Mouse (Mus musculus): ENCODE measurements around the gene Otor. TPM values are rescaled to one million over a fixed set of nuclear protein-coding genes. Genes with fewer than 3 reads are reported as not detected.
A peak's percentile ranks its signal among the peaks of the same experiment; 100 is the strongest.

The Otor gene
- polyA plus RNA-seq, 2 experiments, result 5.6 to 7.7 TPM

- Histone ChIP-seq H3K4me1 (ENCODE audit: control insufficient read depth, insufficient read depth, low read length) (no peaks in the 10 kb centered on the region), H3K4me2 (replicated peaks; ENCODE audit: low read depth, low read length, severe bottlenecking) (no peak overlapping the region), H3K9ac (ENCODE audit: low read depth, low read length, severe bottlenecking) (no peak overlapping the region), H3K27ac (replicated peaks; ENCODE audit: low read depth, low read length) (no peak overlapping the region), H3K4me3 (replicated peaks; ENCODE audit: low read length) (no peak overlapping the region), H3K27me3 (ENCODE audit: control insufficient read depth, insufficient read depth, low read length) (no peaks in the 10 kb centered on the region), H3K9me3 (ENCODE audit: control insufficient read depth, low read length) (peaks cover 5% of the 10 kb centered on the region; the same call in 1 of the 2 replicates), H3K36me3 (ENCODE audit: control insufficient read depth, insufficient read depth, low read length) (no peaks in the 10 kb centered on the region)
- 19% methylated on average over 6 of the region's 6 CpGs for WGBS
- DNase-seq (ENCODE audit: low spot score), result peak; percentile 76
- ATAC-seq (ENCODE audit: low FRiP score, low read depth), result peak; percentile 77
- no peak for TF ChIP-seq POLR2A (IDR thresholded peaks at IDR 0.05; ENCODE audit: borderline replicate concordance, extremely low read depth, insufficient read depth, insufficient read length)
These were observed 15.5 kb downstream of the Otor start for GRCm38 (mm10) chr2:143093726-143094125.

- H3K9ac ChIP-seq (ENCODE audit: low read depth, low read length, severe bottlenecking), result no peak overlapping the region
- DNase-seq (ENCODE audit: low spot score) (no peak), ATAC-seq (ENCODE audit: low FRiP score, low read depth) (no peak)
- no peak for TF ChIP-seq POLR2A (IDR thresholded peaks at IDR 0.05; ENCODE audit: borderline replicate concordance, extremely low read depth, insufficient read depth, insufficient read length)
- no peak overlapping the region for H3K4me3 ChIP-seq (replicated peaks; ENCODE audit: low read length)
- no peaks in the 10 kb centered on the region for H3K36me3 ChIP-seq (ENCODE audit: control insufficient read depth, insufficient read depth, low read length)
- 55% methylated on average over 6 of the region's 6 CpGs for WGBS
- no peak overlapping the region for H3K27ac ChIP-seq (replicated peaks; ENCODE audit: low read depth, low read length)
- peaks cover 5% of the 10 kb centered on the region; the same call in 1 of the 2 replicates for H3K9me3 ChIP-seq (ENCODE audit: control insufficient read depth, low read length)
- no peaks in the 10 kb centered on the region for H3K27me3 ChIP-seq (ENCODE audit: control insufficient read depth, insufficient read depth, low read length)
- H3K4me2 ChIP-seq (replicated peaks; ENCODE audit: low read depth, low read length, severe bottlenecking), result no peak overlapping the region
- H3K4me1 ChIP-seq (ENCODE audit: control insufficient read depth, insufficient read depth, low read length), result peaks cover 6% of the 10 kb centered on the region
These were observed 16.5 kb downstream of the Otor start for GRCm38 (mm10) chr2:143094761-143095160.

GRCm38 (mm10) chr2:143097170-143097569 is 18.9 kb downstream of the Otor start:
- Histone ChIP-seq H3K9me3 (ENCODE audit: control insufficient read depth, low read length) (peaks cover 5% of the 10 kb centered on the region; the same call in 1 of the 2 replicates), H3K9ac (ENCODE audit: low read depth, low read length, severe bottlenecking) (no peak overlapping the region), H3K4me1 (ENCODE audit: control insufficient read depth, insufficient read depth, low read length) (peaks cover 10% of the 10 kb centered on the region), H3K4me2 (replicated peaks; ENCODE audit: low read depth, low read length, severe bottlenecking) (no peak overlapping the region), H3K27ac (replicated peaks; ENCODE audit: low read depth, low read length) (no peak overlapping the region), H3K36me3 (ENCODE audit: control insufficient read depth, insufficient read depth, low read length) (no peaks in the 10 kb centered on the region), H3K4me3 (replicated peaks; ENCODE audit: low read length) (no peak overlapping the region), H3K27me3 (ENCODE audit: control insufficient read depth, insufficient read depth, low read length) (no peaks in the 10 kb centered on the region)
- ATAC-seq (ENCODE audit: low FRiP score, low read depth) (no peak), DNase-seq (ENCODE audit: low spot score) (no peak)
- WGBS, result 78% methylated on average over 1 of the region's 1 CpGs
- no peak for TF ChIP-seq POLR2A (IDR thresholded peaks at IDR 0.05; ENCODE audit: borderline replicate concordance, extremely low read depth, insufficient read depth, insufficient read length)

GRCm38 (mm10) chr2:143113859-143114258 is 35.6 kb downstream of the Otor start:
- DNase-seq (ENCODE audit: low spot score) (peak; percentile 79), ATAC-seq (ENCODE audit: low FRiP score, low read depth) (no peak)
- Histone ChIP-seq H3K4me3 (replicated peaks; ENCODE audit: low read length) (no peak overlapping the region), H3K4me2 (replicated peaks; ENCODE audit: low read depth, low read length, severe bottlenecking) (no peak overlapping the region), H3K36me3 (ENCODE audit: control insufficient read depth, insufficient read depth, low read length) (no peaks in the 10 kb centered on the region), H3K27me3 (ENCODE audit: control insufficient read depth, insufficient read depth, low read length) (no peaks in the 10 kb centered on the region), H3K4me1 (ENCODE audit: control insufficient read depth, insufficient read depth, low read length) (no peaks in the 10 kb centered on the region), H3K27ac (replicated peaks; ENCODE audit: low read depth, low read length) (no peak overlapping the region), H3K9ac (ENCODE audit: low read depth, low read length, severe bottlenecking) (no peak overlapping the region), H3K9me3 (ENCODE audit: control insufficient read depth, low read length) (no peaks in the 10 kb centered on the region)
- no peak for TF ChIP-seq POLR2A (IDR thresholded peaks at IDR 0.05; ENCODE audit: borderline replicate concordance, extremely low read depth, insufficient read depth, insufficient read length)
- WGBS, result 95% methylated on average over 1 of the region's 1 CpGs

GRCm38 (mm10) chr2:143114716-143115115 is 36.4 kb downstream of the Otor start:
- WGBS, result 75% methylated on average over 4 of the region's 4 CpGs
- no peak overlapping the region for H3K27ac ChIP-seq (replicated peaks; ENCODE audit: low read depth, low read length)
- no peaks in the 10 kb centered on the region for H3K4me1 ChIP-seq (ENCODE audit: control insufficient read depth, insufficient read depth, low read length)
- no peak overlapping the region for H3K4me2 ChIP-seq (replicated peaks; ENCODE audit: low read depth, low read length, severe bottlenecking)
- no peak overlapping the region for H3K4me3 ChIP-seq (replicated peaks; ENCODE audit: low read length)
- no peak for TF ChIP-seq POLR2A (IDR thresholded peaks at IDR 0.05; ENCODE audit: borderline replicate concordance, extremely low read depth, insufficient read depth, insufficient read length)
- H3K36me3 ChIP-seq (ENCODE audit: control insufficient read depth, insufficient read depth, low read length), result no peaks in the 10 kb centered on the region
- DNase-seq (ENCODE audit: low spot score) (no peak), ATAC-seq (ENCODE audit: low FRiP score, low read depth) (no peak)
- H3K27me3 ChIP-seq (ENCODE audit: control insufficient read depth, insufficient read depth, low read length), result no peaks in the 10 kb centered on the region
- no peak overlapping the region for H3K9ac ChIP-seq (ENCODE audit: low read depth, low read length, severe bottlenecking)
- no peaks in the 10 kb centered on the region for H3K9me3 ChIP-seq (ENCODE audit: control insufficient read depth, low read length)

GRCm38 (mm10) chr2:143117453-143117852 is 39.2 kb downstream of the Otor start:
- H3K9ac ChIP-seq (ENCODE audit: low read depth, low read length, severe bottlenecking), result no peak overlapping the region

More at GRCm38 (mm10) chr2:143117453-143117852, 39.2 kb downstream of the Otor start:
- WGBS, result 65% methylated on average over 3 of the region's 3 CpGs
- Histone ChIP-seq H3K4me2 (replicated peaks; ENCODE audit: low read depth, low read length, severe bottlenecking) (no peak overlapping the region), H3K27ac (replicated peaks; ENCODE audit: low read depth, low read length) (no peak overlapping the region), H3K36me3 (ENCODE audit: control insufficient read depth, insufficient read depth, low read length) (no peaks in the 10 kb centered on the region), H3K4me1 (ENCODE audit: control insufficient read depth, insufficient read depth, low read length) (no peaks in the 10 kb centered on the region), H3K4me3 (replicated peaks; ENCODE audit: low read length) (no peak overlapping the region), H3K27me3 (ENCODE audit: control insufficient read depth, insufficient read depth, low read length) (no peaks in the 10 kb centered on the region), H3K9me3 (ENCODE audit: control insufficient read depth, low read length) (no peaks in the 10 kb centered on the region)
- TF ChIP-seq POLR2A (IDR thresholded peaks at IDR 0.05; ENCODE audit: borderline replicate concordance, extremely low read depth, insufficient read depth, insufficient read length), result no peak
- ATAC-seq (ENCODE audit: low FRiP score, low read depth), result no peak
- DNase-seq (ENCODE audit: low spot score), result no peak

All from limb, embryonic 14.5 days (tissue).